Mouse (Mus musculus) G1E (cell line): ENCODE results near the gene Cep41. TPM values are rescaled to one million over a fixed set of nuclear protein-coding genes. Genes with fewer than 3 reads are reported as not detected.

Experiments
- ATAC-seq: 2 replicates; pipeline ENCODE4 v1.8.0; 2016; ENCODE audit warnings: mild to moderate bottlenecking; ENCODE audit not compliant: insufficient number of reproducible peaks, poor library complexity, low FRiP score, severe bottlenecking; ENCODE audit errors: extremely low read depth
- DNase-seq: peaks from one replicate; pipeline ENCODE4 v3.0.0; 2012; ENCODE audit warnings: low spot score
- H3K27me3 ChIP-seq: 2 replicates; pipeline ENCODE4 v1.6.1; 2012; ENCODE audit warnings: mild to moderate bottlenecking, low read length, inconsistent platforms; ENCODE audit not compliant: insufficient read depth
- H3K36me3 ChIP-seq: replicated peaks from 2 replicates; pipeline ENCODE3; 2012; ENCODE audit warnings: mild to moderate bottlenecking, inconsistent platforms
- H3K4me1 ChIP-seq: 2 replicates; pipeline ENCODE4 v1.6.1; 2012; ENCODE audit warnings: low read depth, low read length, inconsistent platforms, mixed read lengths; ENCODE audit not compliant: insufficient read depth
- H3K4me3 ChIP-seq: 2 replicates; pipeline ENCODE4 v1.5.1; 2012; ENCODE audit warnings: low read depth, mild to moderate bottlenecking, inconsistent platforms, low read length, moderate library complexity, mixed read lengths
- H3K9me3 ChIP-seq: replicated peaks from 2 replicates; pipeline ENCODE4 v1.6.1; 2012; ENCODE audit warnings: inconsistent platforms
- CTCF ChIP-seq: IDR thresholded peaks from 2 replicates; pipeline ENCODE4 v1.5.1; 2012; ENCODE audit warnings: low read depth, low read length, inconsistent platforms, mixed read lengths
- GATA1 ChIP-seq: IDR thresholded peaks from 2 replicates; pipeline ENCODE4 v1.6.1; 2012; ENCODE audit warnings: borderline replicate concordance, low read length, inconsistent platforms, mixed read lengths
- GATA2 ChIP-seq: IDR thresholded peaks from 2 replicates; pipeline ENCODE4 v1.6.1; 2012; ENCODE audit warnings: low read depth, low read length, inconsistent platforms, borderline replicate concordance
- POLR2AphosphoS5 ChIP-seq: IDR thresholded peaks from 2 replicates; pipeline ENCODE4 v1.6.1; 2012; ENCODE audit warnings: low read depth, low read length, inconsistent platforms; ENCODE audit not compliant: insufficient replicate concordance
- TAL1 ChIP-seq: conservative IDR thresholded peaks from 2 replicates; pipeline ENCODE4 v1.6.1; 2012; ENCODE audit warnings: low read depth, low read length, inconsistent platforms, mixed read lengths
- polyA plus RNA-seq: library from polyadenylated mRNA; stranded (reverse); fragments of >175 nt; gene quantifications from 2 replicates; pipeline ENCODE4 v1.2.3, GENCODE M21; 2012
- total RNA-seq, 2 experiments: library from RNA; stranded (forward) in 1 of 2; stranded (reverse) in 1 of 2; fragments of 200-1000 nt in 1 of 2; fragments of >200 nt in 1 of 2; fragmentation: Nextera tagmentation in 1 of 2; gene quantifications; 2 replicates each; pipeline ENCODE4 v1.2.3; 2014 to 2017

Cep41 gene
- total and polyA plus RNA-seq, 3 experiments, result 14.6 to 32.6 (median 28.3) TPM

- no peak for DNase-seq
- peaks cover 17% of the 10 kb centered on the region; the same call in 1 of the 2 replicates for H3K4me1 ChIP-seq
- peaks cover 55% of the 10 kb centered on the region for H3K27me3 ChIP-seq
- no peak for TF ChIP-seq GATA1
- TF ChIP-seq CTCF, result no peak
- TF ChIP-seq GATA2, result no peak
- no peak for TF ChIP-seq TAL1
- TF ChIP-seq POLR2AphosphoS5, result no peak
- no peak for ATAC-seq
- H3K36me3 ChIP-seq, result no peaks in the 10 kb centered on the region
- H3K9me3 ChIP-seq, result peaks cover 20% of the 10 kb centered on the region
- no peak overlapping the region for H3K4me3 ChIP-seq
Measured at GRCm38 (mm10) chr6:30735728-30736371, 42.3 kb upstream of the Cep41 start.

- ATAC-seq (no peak), DNase-seq (no peak)
- TF ChIP-seq TAL1 (no peak), POLR2AphosphoS5 (no peak), CTCF (no peak), GATA2 (no peak), GATA1 (no peak)
- Histone ChIP-seq H3K4me3 (no peak overlapping the region), H3K4me1 (peaks cover 17% of the 10 kb centered on the region; the same call in 1 of the 2 replicates), H3K27me3 (peaks cover 61% of the 10 kb centered on the region), H3K9me3 (peaks cover 20% of the 10 kb centered on the region), H3K36me3 (no peaks in the 10 kb centered on the region)
Measured at GRCm38 (mm10) chr6:30734988-30735727, 41.6 kb upstream of the Cep41 start.

GRCm38 (mm10) chr6:30734465-30734864, 40.9 kb upstream of the Cep41 start:
- TF ChIP-seq CTCF (no peak), GATA1 (no peak), TAL1 (no peak), GATA2 (no peak), POLR2AphosphoS5 (no peak)
- peaks cover 17% of the 10 kb centered on the region; the same call in 1 of the 2 replicates for H3K4me1 ChIP-seq
- H3K4me3 ChIP-seq, result no peak overlapping the region
- H3K9me3 ChIP-seq, result peaks cover 20% of the 10 kb centered on the region
- ATAC-seq (no peak), DNase-seq (no peak)
- no peaks in the 10 kb centered on the region for H3K36me3 ChIP-seq
- peaks cover 64% of the 10 kb centered on the region for H3K27me3 ChIP-seq

- peaks cover 58% of the 10 kb centered on the region for H3K27me3 ChIP-seq
- peaks cover 2% of the 10 kb centered on the region; the same call in 1 of the 2 replicates for H3K4me1 ChIP-seq
- TF ChIP-seq GATA1 (no peak), GATA2 (no peak), CTCF (no peak), TAL1 (no peak), POLR2AphosphoS5 (no peak)
- H3K36me3 ChIP-seq, result no peaks in the 10 kb centered on the region
- ATAC-seq (no peak), DNase-seq (no peak)
- peaks cover 10% of the 10 kb centered on the region for H3K9me3 ChIP-seq
- H3K4me3 ChIP-seq, result no peak overlapping the region
Measured at GRCm38 (mm10) chr6:30732571-30733130, 39.1 kb upstream of the Cep41 start.

DNA sequence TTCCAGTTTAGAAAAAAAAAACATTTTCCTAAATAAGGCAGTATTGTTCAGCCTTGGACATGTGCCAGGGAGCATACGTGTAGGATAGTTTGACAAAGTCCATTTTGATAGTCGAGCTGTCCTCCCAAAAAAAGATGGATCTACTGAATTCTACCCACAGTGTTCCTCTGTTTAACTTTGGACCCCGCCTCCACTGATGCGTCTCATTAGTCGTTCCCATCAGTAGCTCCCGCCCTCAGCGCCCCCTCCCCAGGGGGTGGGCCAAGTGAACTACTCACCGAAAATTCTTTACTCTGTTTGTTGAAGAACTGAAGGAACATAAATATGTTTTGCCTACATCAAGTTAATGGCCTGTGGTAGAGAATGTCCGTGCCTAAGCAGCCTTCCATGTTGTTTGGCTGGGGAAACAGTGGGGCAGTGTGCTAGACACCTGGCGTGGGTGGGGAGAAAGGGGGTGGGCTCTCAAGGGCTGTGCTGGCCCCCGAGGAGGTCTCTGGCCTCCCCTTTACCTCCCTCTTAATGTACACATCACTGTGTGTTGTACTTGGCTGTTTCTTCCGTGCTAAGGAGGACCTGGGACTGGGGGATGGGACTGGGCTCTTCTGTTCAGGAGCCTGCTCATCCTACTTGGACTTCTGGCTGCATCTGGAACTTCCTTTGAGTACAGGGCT, 36.9 kb upstream of the Cep41 start:
- no peak for ATAC-seq
- H3K4me1 ChIP-seq, result no peaks in the 10 kb centered on the region
- DNase-seq, result no peak
- no peaks in the 10 kb centered on the region for H3K36me3 ChIP-seq
- TF ChIP-seq CTCF (no peak), TAL1 (no peak), POLR2AphosphoS5 (no peak), GATA1 (no peak), GATA2 (no peak)
- no peak overlapping the region for H3K4me3 ChIP-seq
- peaks cover 40% of the 10 kb centered on the region for H3K27me3 ChIP-seq
- no peaks in the 10 kb centered on the region for H3K9me3 ChIP-seq

GRCm38 (mm10) chr6:30723331-30723730, 29.8 kb upstream of the Cep41 start, which contains the start of gene Mest:
Mest (plus strand) TSS chr6:30723547.
- TF ChIP-seq TAL1 (no peak), POLR2AphosphoS5 (no peak), GATA2 (no peak), GATA1 (no peak), CTCF (no peak)
- DNase-seq (no peak), ATAC-seq (no peak)
- H3K4me1 ChIP-seq, result no peaks in the 10 kb centered on the region
- H3K9me3 ChIP-seq, result no peaks in the 10 kb centered on the region
- H3K4me3 ChIP-seq, result no peak within 1 kb of the TSS
- peaks cover 15% of the 10 kb centered on the region for H3K27me3 ChIP-seq
- no peaks in the 10 kb centered on the region for H3K36me3 ChIP-seq
